Mouse (Mus musculus) monocyte, adult 5-6 weeks (primary cell): ENCODE measurements around the gene 1700021F07Rik. TPM values are rescaled to one million over a fixed set of nuclear protein-coding genes. Genes with fewer than 3 reads are reported as not detected.

Experiments
- ATAC-seq: fragments of 153-309, 156-312 bp; replicated peaks from 2 replicates; pipeline ENCODE4 v1.8.0; 2017; ENCODE audit warnings: mild to moderate bottlenecking; ENCODE audit not compliant: low TSS enrichment, insufficient number of reproducible peaks, severe bottlenecking, poor library complexity, low FRiP score
- total RNA-seq: library from RNA; stranded (forward); fragments of 200-1000, 200-491, 200-594 nt; gene quantifications from 3 replicates; pipeline ENCODE4 v1.2.3, GENCODE M21; 2017

Gene 1700021F07Rik
- total RNA-seq = not detected in 3 replicates

DNA sequence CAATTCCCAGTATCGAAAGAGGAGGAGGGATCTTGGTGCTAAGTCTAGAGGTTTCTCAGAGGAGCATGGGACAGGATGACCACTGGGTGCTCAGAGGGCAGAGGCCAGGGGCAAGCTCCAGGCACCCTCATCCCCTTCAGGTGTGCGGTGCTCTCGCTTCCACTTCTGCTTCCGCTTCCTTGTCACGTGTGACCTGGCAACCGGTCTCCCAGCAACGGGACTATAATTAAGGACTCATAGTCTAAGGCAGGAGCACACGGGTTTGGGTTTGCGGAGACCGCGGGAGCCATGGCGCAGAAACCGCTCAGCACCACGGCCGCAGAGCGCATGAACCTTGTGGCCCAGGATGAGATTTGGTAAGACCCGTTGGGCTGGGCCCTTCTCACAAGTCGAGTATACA, at the start of gene 1700021F07Rik:
1700021F07Rik (plus strand) TSS at position 211 of the 400 bp plus-strand sequence.
- no peak for ATAC-seq

DNA sequence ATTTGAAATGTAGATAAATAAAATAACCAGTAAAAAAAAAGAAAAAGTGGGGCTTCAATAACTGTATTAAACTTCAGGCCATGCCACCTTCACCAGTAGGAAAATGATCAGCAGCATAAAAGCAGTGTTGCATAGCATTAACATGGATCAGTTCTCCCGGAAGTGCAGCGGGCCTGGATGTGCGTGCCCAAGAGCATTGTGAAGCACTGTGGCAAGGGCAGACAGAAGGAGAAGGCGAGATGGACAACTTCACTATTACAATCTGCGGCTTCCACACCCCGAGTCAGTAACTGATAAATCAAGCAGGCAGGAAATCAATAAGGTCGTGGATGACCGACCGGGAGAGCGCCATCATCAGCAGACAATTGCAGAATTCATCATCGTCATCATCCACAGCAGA, 49.2 kb upstream of the 1700021F07Rik start:
- ATAC-seq = no peak

DNA sequence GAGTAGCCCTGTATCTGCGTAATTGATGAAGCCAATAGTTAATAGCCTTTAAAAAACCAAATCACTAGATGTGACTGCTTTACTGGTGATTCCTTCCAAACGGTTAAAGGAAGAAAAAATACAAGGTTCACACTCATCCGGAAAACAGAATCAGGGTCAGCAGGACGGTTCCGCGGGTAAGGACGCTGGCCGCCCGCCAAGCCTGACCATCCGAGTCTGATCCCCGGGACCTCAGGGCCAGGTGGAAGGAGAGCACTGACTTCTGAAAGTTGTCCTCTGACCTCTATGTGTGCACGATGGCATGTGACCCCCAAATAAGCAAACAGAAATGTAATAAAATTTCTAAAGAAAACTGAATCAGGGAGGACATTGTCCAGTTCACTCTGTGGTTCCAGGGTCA, 43.3 kb upstream of the 1700021F07Rik start:
- ATAC-seq = no peak

DNA sequence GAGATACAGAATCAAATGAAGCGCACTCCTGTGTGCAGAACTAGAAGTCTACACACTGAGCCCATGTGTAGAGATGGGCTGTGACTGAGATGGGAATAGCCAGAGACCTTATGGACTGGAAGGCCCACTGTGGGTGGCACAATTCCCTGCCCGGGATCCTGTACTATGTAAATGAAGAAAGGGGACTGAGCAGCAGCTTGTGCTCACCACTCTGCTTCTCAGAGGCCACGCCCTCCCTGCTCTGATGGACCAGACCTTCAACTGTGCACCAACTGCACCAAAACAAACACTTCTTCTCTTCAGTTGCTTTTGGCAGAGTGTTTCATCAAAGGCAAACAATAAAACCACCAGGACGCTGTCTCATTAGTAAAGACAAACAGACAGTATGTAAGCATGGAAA, 37.9 kb upstream of the 1700021F07Rik start:
- ATAC-seq = no peak

DNA sequence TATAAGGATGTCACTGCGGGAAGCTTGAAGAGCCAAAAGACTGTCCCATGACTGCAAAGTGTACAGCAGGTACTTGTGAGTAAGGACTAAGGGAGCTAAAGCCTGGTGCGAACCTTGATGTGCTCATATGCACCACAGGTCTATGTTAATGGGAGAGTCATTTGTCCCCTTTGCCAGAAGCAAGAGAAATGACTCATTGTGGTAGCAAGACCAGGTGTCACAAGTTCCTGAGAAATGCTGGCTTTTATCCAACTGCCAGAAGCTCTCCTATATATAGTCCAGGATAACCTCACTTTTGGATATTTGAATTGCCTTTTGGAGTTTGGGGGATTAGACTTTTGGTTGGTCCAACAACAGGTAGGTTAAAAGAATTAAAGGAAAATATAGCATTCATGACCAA, 22.8 kb upstream of the 1700021F07Rik start:
- no peak for ATAC-seq

DNA sequence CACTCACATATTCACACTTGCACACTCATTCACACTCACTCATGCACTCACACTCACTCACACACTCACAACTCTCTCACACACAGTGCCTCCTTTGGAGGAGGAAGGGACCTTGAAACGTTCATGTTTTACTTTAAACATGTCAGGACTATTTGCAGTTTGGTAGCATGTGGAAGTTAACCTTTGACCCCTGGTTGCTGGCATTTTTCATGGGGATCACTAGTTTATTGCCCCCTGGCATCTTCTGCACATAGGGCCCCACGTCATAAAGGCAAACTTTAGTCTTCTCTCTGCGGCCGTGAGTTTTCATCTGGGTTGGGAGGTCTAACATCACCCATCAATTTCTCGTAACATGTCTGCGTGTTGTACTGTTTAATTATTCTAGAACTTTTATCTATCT, 8.4 kb upstream of the 1700021F07Rik start:
- no peak for ATAC-seq

DNA sequence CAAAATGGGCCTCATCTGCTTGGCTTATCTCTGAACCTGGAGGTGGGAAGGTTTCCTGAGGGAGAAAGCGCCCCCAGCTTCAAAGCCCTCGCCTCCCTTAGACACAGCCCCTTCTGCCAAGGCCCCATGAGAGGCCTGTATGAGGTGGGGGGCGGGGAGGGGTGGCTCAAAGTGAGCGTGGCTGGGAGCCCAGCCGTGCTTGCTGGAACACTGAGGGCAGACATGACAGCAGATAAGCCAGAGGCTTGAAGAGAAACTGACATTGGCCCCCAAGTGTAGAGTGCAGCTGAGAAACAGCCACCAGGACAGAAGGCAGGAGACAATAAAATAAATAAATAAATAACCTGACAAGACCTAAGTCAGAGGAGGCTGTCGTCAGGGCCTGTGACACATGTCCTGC, 7.2 kb upstream of the 1700021F07Rik start:
- no peak for ATAC-seq

DNA sequence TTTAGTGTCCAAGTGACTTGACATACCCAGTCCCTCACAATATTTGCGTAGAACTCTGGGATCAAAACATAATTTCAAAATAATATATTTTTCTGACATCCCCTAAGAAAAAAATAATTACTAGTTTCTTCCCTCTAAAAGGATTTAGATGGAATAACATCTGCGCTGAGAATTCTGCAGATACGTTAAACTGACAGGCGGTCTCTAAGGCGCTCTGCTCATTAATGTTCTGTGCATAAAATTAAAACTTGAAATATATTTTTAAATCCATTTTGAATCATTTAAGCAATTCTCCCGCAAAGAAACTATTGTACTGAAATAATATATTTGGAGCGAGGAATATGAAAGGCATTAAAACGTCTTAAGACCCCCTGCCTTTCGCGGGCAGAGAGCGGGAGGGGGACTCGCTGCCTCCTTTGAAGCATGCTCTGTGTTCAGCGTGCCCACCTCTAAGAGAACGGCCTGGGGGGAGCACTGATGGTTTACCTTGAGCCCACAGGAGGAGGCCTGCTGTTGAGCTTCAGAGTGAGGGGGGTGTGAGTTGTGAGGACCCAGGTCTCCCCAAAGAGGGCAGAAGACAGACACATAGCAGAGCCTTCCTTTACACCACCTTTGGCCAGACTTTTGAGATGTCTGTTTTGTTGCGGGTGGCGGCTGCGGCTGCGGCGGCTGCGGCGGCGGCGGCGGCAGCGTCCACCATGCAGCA, 6.1 kb upstream of the 1700021F07Rik start:
- no peak for ATAC-seq

DNA sequence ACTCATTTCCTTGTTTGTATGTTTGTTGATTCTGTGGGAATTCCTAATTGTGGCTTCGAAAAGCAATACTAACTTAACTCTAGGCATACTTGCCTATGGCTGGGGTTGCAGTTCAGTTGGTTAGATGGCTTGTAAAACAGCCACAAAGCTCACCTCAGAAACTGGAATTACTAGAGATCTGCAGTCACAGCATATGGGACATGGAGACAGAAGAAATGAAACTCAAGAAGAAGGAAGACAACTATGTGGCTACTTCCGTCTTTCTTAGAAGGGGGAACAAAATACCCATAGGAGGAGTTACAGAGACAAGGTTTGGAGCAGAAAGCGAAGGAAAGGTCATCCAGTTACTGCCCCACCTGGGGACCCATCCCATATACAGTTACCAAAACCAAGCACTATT, 6.1 kb downstream of the 1700021F07Rik start:
- ATAC-seq = no peak

DNA sequence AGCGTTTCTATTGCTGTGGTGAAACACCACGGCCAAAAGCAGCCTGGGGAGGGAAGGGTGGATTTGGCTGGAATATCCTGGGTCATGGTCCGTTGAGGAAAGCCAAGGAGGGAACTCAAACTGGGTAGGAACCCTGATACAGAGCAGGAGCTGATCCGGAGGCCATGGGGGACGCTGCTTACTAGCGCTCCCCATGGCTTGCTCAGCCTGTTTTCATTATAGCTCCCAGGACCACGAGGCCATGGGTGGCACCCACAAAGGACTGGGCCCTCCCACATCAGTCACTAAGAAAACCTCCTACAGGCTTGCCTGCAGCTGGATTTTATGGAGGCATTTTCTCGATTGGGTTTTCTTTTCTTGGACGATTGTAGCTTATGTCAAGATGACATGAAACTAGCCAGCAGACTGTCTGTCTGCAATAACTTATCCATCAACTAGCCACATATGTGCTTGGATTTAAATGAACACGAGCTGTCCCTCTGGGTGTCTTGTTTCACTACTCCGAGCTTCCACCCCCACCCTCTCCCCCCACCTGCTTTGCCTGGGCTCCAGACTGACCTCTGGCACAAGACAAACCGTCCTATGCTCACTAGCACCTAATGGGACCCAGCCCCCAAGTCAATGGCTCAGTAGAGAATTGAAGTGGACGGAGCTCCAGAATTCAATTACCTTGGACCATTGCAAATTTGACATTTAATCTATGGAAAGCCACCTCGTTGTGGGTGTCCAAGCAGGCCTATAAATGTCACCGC, 10.5 kb downstream of the 1700021F07Rik start:
- no peak for ATAC-seq

DNA sequence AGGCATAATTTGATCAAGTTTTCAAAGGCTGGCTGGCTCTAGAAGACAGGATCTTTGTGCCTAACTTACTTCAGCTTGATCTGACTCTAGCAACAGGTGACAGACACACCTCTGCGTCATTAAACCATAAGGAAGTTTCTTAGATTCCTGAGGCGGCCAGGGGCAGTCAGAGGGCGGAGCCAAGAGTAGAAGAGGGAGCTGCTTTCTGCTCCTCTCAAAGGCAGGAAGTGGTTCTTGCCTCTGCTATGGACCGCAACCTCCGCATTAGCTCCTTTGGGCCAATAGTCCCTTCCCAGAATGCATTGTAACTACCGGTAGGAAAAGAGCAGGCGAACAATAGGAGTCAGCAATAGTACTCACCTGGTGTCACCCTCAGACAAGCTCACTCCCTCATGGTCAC, 12.2 kb downstream of the 1700021F07Rik start:
- ATAC-seq = no peak

DNA sequence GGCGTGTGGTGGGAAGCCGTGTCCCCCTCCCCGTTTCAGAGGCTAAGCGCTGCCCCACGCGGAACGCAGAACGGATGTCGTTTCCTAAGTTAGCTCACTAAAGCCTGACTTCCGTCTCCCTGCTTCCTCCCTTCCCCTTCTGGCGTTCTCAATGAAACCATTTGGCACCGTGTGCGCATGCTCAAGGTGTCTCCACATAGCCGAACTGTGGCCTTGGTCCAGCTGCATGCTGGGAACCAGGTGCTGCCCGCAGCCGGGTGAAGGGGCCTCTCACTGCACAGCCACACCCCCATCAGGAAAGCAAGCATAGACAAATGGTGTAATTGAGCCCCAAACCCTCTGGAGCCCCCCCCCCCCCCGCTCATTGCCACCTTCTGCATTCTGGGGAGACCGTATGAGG, 13.0 kb downstream of the 1700021F07Rik start:
- ATAC-seq = no peak

DNA sequence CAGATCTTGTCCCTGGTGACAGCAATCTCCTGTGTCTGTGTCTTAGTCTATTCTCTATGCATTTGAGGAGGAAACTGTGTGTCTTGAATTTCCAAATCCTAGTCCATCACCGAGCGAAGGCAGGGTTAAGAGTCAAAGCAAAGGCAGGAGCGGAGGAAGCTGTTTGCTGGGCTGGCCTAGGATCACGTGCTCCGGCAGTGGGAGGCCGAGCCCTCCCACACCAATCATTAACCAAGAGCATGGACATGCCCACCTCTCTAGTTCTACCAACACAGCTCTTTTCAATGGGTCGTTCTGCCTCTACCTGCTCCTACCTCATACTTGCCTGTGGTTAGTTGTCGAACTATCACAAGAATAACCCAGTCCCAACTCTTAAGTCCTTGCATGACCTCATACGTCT, 13.5 kb downstream of the 1700021F07Rik start:
- ATAC-seq = no peak

DNA sequence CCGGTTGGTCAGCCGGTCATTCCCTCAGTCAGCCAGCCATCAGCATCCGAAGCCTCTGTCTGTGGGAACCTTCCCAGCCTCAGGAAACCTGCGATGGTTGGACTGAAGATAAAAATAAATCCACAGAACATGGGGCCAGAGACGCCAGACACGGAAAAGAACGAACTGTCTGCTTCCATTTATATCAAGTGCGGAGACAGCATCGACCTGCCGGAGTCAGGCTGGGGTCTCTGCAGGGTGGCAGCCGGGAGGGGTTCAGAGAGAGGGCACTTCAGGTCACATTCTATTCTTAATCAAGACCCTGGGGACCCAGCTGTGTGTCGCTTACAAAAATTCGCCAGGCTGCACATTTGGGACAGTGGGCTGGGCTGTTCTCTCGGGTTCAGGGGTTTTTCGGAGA, 17.4 kb downstream of the 1700021F07Rik start:
- ATAC-seq = no peak

DNA sequence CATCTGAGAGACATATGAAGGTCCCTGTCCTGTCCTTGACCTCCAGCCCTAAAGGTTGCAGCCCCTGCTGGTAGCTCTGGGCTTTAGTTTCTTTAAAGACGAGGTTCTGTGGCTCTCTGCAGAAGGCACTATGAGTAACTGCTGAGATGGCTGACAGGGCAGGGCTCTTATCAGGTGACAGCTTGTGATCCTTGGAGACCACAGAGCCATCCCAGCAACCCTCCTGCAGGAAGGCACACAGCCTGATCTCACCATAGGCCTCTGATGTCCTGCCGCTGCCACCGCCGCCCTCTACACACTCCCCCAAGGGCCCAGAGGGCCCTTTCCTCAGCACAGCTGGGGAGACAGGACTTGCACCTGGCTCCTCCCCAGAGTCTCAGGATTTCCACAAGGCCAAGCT, 19.4 kb downstream of the 1700021F07Rik start:
- no peak for ATAC-seq

DNA sequence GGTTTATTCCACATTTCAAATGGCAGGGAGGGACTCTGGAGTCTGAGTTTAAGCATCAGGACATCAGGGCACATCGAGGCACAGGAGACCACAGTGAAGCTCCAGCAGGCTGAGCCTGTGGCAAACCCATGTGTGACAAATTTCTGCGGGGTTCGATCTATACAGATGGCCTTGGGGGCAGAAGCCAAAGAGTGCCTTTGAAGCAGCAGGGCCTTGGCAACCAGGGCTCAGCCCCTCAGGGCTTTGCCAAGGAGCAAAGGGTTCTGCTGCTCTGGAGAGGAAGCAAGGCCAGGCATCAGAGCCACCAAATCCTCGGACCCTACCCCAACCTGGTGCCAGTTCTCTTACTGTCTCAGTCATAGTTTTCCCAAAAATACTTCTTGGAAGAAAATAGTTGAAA, 20.3 kb downstream of the 1700021F07Rik start:
- no peak for ATAC-seq

DNA sequence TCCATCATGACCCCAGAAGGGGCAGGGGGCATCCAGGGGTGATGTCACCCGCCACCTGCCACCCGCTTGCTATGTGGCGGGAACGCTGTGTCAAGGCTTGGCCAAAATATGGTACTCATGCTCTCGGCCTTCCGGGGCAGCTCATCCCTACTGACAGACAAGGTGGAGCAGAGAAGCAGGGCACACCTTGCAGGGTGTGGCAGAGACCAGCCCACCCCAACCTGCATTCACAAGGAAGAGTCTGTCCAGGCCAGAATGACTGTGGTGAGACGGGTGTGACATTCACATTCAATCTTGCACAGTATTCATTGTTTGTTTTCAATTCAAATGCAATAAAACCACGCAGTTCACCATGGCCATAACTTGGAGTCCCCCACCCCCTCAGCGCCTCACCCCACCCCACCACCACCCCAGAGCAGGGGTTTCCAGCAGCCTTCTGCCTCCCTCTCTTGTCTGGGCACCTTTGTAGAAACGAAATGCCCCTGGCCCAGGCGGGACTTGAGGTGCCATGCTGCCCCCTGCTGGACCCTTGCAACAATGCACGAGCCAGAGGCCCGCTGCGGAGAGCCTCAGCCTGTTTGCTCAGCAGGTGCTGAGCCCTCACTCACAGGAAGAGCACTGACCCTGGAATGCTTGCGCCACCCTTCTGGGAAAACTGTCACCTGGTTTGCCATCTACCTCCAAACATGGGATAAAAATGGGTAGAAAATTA, 23.8 kb downstream of the 1700021F07Rik start:
- peak; percentile 63 for ATAC-seq

DNA sequence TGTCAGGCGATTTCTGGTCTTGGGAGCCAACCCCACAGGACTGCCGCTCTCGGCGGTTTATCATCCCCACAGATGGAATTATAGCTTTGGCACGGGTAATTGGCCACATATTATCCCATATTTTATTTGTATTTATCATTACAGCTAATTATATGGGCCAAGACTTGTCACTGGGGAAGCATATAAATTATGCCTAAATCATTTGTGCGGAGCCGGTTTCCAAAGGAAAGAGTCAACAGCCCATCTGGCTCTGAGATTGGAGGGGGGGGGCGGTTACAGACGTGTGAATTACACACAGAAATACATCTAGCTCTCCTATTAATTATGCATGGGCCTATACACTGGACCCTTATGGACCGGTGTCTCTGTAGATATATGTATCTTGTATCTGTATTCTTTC, 26.9 kb downstream of the 1700021F07Rik start:
- ATAC-seq = no peak

DNA sequence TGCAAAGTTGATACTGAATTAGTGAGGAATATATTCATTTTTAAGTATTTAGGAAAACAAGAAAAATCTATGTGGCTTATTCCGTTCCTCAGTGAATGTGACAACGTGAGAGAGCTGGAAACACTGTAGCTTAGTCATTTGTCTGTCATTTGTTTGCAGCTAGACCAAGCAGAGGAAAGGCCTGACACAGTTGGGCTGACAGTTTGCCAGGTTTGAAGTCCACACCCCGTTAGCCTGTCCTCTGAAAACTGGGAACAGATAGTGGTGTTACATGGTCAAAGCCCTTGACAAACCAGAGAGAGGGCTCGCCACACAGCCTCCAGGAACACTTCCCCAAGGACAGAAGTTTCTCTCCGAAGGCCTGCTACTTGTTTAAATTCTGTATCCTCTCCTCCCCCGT, 28.3 kb downstream of the 1700021F07Rik start:
- no peak for ATAC-seq

DNA sequence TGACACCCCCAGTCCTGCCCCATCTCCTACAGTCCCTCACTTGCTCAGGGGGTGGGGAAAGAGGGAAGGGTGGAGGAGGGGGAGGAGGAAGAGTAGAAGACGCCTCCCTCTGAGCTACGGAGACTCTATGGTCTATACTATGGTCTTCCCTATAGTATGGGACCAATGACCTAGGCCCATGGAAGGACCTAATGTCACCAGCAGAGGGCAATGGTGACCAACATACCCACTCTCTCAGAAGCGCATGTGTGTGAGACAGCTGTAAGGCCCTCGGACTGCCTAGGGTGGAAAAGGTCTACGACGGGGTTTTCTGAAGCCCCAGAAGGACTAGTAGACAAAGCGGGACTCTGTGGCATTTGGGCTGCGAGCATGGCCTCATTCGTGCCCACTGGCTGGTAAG, 31.5 kb downstream of the 1700021F07Rik start:
- no peak for ATAC-seq
